Mouse (Mus musculus): ENCODE data around the gene Rab5if. TPM values are rescaled to one million over a fixed set of nuclear protein-coding genes. Genes with fewer than 3 reads are reported as not detected.
"Not testable (repeated sequence)": the region's sequence is repeated elsewhere in the genome, so short reads cannot be mapped to it uniquely, and the experiment has no call there.

Gene Rab5if
- polyA plus RNA-seq, 1 experiment from 2014 or later = 174 TPM

DNA sequence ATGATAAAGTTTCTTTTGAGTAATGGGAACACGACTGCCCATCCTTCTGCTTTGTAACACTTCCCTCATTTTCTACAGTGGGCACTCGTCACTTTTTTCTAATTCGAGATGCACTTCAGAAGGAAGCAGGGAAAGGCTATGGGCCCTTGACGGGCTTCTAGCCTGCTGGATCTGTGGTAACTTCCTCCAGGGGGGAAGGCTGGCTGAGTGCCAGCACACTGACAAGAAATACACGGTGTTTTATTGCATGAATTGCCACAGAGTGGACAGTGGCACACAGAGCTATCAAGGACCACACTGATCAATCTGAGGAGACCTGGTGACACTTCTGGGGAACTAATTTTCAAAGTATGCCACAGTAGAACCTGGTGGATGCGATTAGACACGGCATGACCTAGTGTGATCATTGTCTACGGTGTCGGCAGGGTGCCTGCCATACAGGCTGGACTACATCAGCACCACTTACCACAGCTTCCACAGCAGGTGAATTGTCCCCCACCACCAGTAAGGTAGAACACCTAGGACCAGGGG is 33.5 kb downstream of the Rab5if start:
- Histone ChIP-seq H3K36me3 (replicated peaks; ENCODE audit: control insufficient read depth, insufficient read depth) (no peaks in the 10 kb centered on the region), H3K4me2 (replicated peaks) (no peak overlapping the region), H3K4me3 (replicated peaks; ENCODE audit: low read length) (no peak overlapping the region), H3K4me1 (replicated peaks; ENCODE audit: control insufficient read depth, insufficient read depth, low read length) (peaks cover 8% of the 10 kb centered on the region), H3K9me3 (ENCODE audit: control insufficient read depth, low read length) (no peaks in the 10 kb centered on the region), H3K27ac (no peak overlapping the region), H3K9ac (no peak overlapping the region), H3K27me3 (ENCODE audit: control insufficient read depth, insufficient read depth, low read length) (no peaks in the 10 kb centered on the region)
- no peak for DNase-seq (ENCODE audit: low spot score)
- WGBS = 69% methylated on average over 9 of the region's 9 CpGs
- no peak for ATAC-seq (ENCODE audit: low FRiP score)

DNA sequence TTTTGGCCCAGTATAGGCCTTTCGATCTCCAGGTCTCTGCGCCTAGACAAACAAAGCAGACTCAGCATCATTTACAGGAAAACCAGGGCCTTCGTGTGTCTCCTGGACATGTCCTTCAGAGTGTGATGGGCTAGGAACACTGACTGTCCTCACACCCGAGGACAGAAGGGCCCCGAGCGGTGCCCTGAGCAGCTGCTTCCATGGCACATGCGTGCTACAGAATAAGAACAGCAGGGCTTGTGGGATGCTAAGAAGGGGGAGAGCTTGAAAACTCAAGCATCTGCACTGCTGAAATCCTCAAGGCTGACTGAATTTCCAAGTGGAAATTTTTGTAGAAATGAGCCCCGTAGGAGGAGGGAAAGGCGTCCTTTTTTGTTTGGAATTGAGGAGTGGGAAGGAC is 34.1 kb downstream of the Rab5if start:
- WGBS = 85% methylated on average over 9 of the region's 9 CpGs
- DNase-seq (ENCODE audit: low spot score) (no peak), ATAC-seq (ENCODE audit: low FRiP score) (no peak)
- H3K36me3 ChIP-seq (replicated peaks; ENCODE audit: control insufficient read depth, insufficient read depth) = no peaks in the 10 kb centered on the region
- H3K27me3 ChIP-seq (ENCODE audit: control insufficient read depth, insufficient read depth, low read length) = no peaks in the 10 kb centered on the region
- no peak overlapping the region for H3K4me2 ChIP-seq (replicated peaks)
- H3K4me3 ChIP-seq (replicated peaks; ENCODE audit: low read length) = no peak overlapping the region
- no peak overlapping the region for H3K27ac ChIP-seq
- peaks cover 5% of the 10 kb centered on the region for H3K4me1 ChIP-seq (replicated peaks; ENCODE audit: control insufficient read depth, insufficient read depth, low read length)
- H3K9ac ChIP-seq = no peak overlapping the region
- no peaks in the 10 kb centered on the region for H3K9me3 ChIP-seq (ENCODE audit: control insufficient read depth, low read length)

DNA sequence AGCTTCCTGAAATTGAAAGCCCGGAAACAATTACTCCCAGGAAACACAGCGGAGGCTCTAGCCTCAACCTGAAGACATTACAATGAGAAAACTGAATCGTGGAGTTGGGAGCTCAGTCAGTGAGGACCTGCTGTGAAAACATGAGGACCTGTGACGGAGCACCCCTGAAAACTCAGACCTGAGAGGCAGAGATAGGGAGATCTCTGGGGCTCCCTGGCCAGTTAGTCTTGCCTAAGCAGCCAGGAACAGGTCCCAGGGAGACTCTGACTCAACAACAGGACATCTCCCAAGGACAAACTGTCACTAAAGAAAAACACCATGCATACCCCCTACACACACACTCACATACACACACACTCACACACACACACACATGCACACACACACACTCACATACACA is 35.4 kb downstream of the Rab5if start:
- Histone ChIP-seq H3K4me2 (replicated peaks) (no peak overlapping the region), H3K27ac (no peak overlapping the region), H3K36me3 (replicated peaks; ENCODE audit: control insufficient read depth, insufficient read depth) (no peaks in the 10 kb centered on the region), H3K9me3 (ENCODE audit: control insufficient read depth, low read length) (no peaks in the 10 kb centered on the region), H3K4me1 (replicated peaks; ENCODE audit: control insufficient read depth, insufficient read depth, low read length) (no peaks in the 10 kb centered on the region), H3K27me3 (ENCODE audit: control insufficient read depth, insufficient read depth, low read length) (no peaks in the 10 kb centered on the region), H3K4me3 (replicated peaks; ENCODE audit: low read length) (no peak overlapping the region), H3K9ac (no peak overlapping the region)
- ATAC-seq (ENCODE audit: low FRiP score) (no peak), DNase-seq (ENCODE audit: low spot score) (no peak)
- WGBS = 62% methylated on average over 4 of the region's 4 CpGs

DNA sequence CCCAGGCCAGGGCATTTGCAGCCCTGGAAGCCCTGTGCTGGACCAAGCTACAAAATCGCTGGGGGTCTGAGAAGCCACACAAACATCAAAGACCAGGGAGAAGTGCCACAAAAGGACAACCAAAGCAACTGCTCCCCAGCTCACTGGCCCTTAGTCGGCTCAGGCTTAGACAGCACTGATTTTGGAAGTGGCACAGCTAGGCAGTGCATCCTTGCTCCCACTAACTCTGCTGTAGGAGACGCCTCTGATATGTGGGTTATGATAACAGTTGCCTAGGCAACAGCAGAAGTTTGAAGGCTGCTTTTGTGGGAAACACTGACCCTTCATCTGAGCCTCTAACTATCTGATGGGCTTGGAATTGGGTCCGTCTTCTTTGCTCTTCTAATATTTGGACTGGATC is 36.3 kb downstream of the Rab5if start:
- H3K36me3 ChIP-seq (replicated peaks; ENCODE audit: control insufficient read depth, insufficient read depth) = no peaks in the 10 kb centered on the region
- no peak overlapping the region for H3K9ac ChIP-seq
- H3K4me1 ChIP-seq (replicated peaks; ENCODE audit: control insufficient read depth, insufficient read depth, low read length) = no peaks in the 10 kb centered on the region
- H3K9me3 ChIP-seq (ENCODE audit: control insufficient read depth, low read length) = no peaks in the 10 kb centered on the region
- no peak overlapping the region for H3K4me2 ChIP-seq (replicated peaks)
- no peak overlapping the region for H3K4me3 ChIP-seq (replicated peaks; ENCODE audit: low read length)
- H3K27ac ChIP-seq = no peak overlapping the region
- ATAC-seq (ENCODE audit: low FRiP score) (no peak), DNase-seq (ENCODE audit: low spot score) (no peak)
- H3K27me3 ChIP-seq (ENCODE audit: control insufficient read depth, insufficient read depth, low read length) = no peaks in the 10 kb centered on the region
- 79% methylated on average over 4 of the region's 4 CpGs for WGBS

DNA sequence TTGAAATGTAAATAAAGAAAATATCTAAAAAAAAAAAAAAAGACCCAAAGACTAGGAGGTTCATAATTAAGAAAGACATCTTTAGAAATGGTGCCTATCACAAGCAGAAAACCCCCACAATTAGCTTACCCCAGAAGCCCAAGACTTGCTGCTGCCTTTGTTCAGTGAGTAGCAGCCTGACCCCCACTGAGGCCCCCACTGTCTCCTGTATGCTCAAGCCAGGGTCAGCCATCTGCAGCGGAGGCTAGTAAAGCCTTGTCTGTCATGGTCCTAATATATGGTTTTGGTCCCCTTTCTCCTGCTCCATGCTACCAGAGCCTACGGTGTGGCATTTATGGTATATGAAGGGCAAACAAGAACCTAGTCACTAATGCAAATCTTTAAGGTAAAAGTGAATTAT is 38.4 kb downstream of the Rab5if start:
- H3K4me3 ChIP-seq (replicated peaks; ENCODE audit: low read length) = no peak overlapping the region
- no peak overlapping the region for H3K27ac ChIP-seq
- no peak overlapping the region for H3K4me2 ChIP-seq (replicated peaks)
- DNase-seq (ENCODE audit: low spot score) = no peak
- no peaks in the 10 kb centered on the region for H3K9me3 ChIP-seq (ENCODE audit: control insufficient read depth, low read length)
- no peaks in the 10 kb centered on the region for H3K27me3 ChIP-seq (ENCODE audit: control insufficient read depth, insufficient read depth, low read length)
- no peak overlapping the region for H3K9ac ChIP-seq
- H3K4me1 ChIP-seq (replicated peaks; ENCODE audit: control insufficient read depth, insufficient read depth, low read length) = no peaks in the 10 kb centered on the region
- no peak for ATAC-seq (ENCODE audit: low FRiP score)
- H3K36me3 ChIP-seq (replicated peaks; ENCODE audit: control insufficient read depth, insufficient read depth) = no peaks in the 10 kb centered on the region
- WGBS = 73% methylated on average over 2 of the region's 2 CpGs

DNA sequence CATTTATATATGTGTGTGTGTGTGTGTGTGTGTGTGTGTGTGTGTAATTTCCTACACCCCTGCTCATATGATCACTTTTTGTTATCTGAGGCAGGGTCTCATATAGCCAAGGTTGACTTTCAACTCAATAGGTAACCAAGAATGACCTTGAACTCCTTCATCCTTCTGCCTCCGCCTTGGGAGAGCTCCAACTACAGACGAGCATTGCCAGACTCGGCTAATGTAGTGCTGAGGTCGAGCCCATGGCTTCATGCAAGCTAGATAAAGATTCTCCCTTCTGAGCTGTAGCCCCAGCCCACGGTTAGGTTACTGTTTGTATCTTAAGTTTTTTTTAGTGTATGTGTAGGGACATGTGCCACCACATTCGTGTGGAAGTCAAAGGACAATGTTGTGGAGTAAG is 39.0 kb downstream of the Rab5if start:
- H3K4me3 ChIP-seq (replicated peaks; ENCODE audit: low read length) = no peak overlapping the region
- DNase-seq (ENCODE audit: low spot score) (no peak), ATAC-seq (ENCODE audit: low FRiP score) (no peak)
- 80% methylated on average over 6 of the region's 6 CpGs for WGBS
- H3K27ac ChIP-seq = no peak overlapping the region
- no peaks in the 10 kb centered on the region for H3K9me3 ChIP-seq (ENCODE audit: control insufficient read depth, low read length)
- no peaks in the 10 kb centered on the region for H3K4me1 ChIP-seq (replicated peaks; ENCODE audit: control insufficient read depth, insufficient read depth, low read length)
- no peaks in the 10 kb centered on the region for H3K27me3 ChIP-seq (ENCODE audit: control insufficient read depth, insufficient read depth, low read length)
- H3K36me3 ChIP-seq (replicated peaks; ENCODE audit: control insufficient read depth, insufficient read depth) = no peaks in the 10 kb centered on the region
- no peak overlapping the region for H3K4me2 ChIP-seq (replicated peaks)
- H3K9ac ChIP-seq = no peak overlapping the region

DNA sequence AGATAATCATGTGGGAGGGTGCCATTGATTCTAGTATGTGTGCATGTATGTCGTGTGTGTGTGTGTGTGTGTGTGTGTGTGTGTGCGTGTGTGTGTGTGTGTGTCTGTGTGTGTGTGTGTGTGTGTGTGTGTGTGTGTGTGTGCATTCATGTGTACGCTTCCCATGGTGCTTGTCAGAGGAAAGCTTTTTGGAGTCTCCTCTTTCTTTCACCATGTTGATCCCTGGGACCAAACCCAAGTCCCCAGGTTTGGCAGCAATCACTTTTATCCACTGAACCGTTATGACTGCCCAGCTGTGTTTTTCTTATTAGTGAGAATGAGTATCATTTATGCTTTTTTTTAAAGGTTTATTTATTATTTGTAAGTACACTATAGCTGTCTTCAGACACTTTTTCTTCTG is 39.5 kb downstream of the Rab5if start:
- WGBS = 85% methylated on average over 3 of the region's 4 CpGs
- not testable (repeated sequence) for H3K9me3 ChIP-seq (ENCODE audit: control insufficient read depth, low read length); H3K4me1 ChIP-seq (replicated peaks; ENCODE audit: control insufficient read depth, insufficient read depth, low read length); H3K36me3 ChIP-seq (replicated peaks; ENCODE audit: control insufficient read depth, insufficient read depth); H3K4me3 ChIP-seq (replicated peaks; ENCODE audit: low read length); ATAC-seq (ENCODE audit: low FRiP score); H3K4me2 ChIP-seq (replicated peaks); H3K9ac ChIP-seq; DNase-seq (ENCODE audit: low spot score); H3K27me3 ChIP-seq (ENCODE audit: control insufficient read depth, insufficient read depth, low read length); H3K27ac ChIP-seq

DNA sequence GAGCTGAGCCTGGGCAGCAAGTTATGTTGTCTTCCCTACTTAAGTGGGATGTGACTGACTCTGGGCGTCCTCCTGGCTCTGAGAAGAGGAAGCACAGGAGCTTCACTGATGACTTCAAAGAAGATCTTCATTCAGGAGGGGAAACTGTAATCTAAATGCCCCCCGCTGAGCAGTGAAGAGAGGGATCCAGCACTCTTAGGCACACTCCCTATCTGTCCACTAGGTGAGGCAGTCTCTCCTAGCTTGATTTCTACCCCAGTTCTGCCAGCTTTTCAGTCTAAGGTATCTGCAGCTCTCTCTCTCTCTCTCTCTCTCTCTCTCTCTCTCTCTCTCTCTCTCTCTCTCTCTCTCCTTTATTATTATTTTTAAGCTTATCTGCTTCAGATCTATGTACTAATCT is 40.4 kb downstream of the Rab5if start:
- no peaks in the 10 kb centered on the region for H3K36me3 ChIP-seq (replicated peaks; ENCODE audit: control insufficient read depth, insufficient read depth)
- no peak overlapping the region for H3K4me3 ChIP-seq (replicated peaks; ENCODE audit: low read length)
- no peak for DNase-seq (ENCODE audit: low spot score)
- no peak overlapping the region for H3K9ac ChIP-seq
- no peaks in the 10 kb centered on the region for H3K27me3 ChIP-seq (ENCODE audit: control insufficient read depth, insufficient read depth, low read length)
- 29% methylated on average over 2 of the region's 2 CpGs for WGBS
- ATAC-seq (ENCODE audit: low FRiP score) = no peak
- H3K27ac ChIP-seq = no peak overlapping the region
- H3K4me1 ChIP-seq (replicated peaks; ENCODE audit: control insufficient read depth, insufficient read depth, low read length) = no peaks in the 10 kb centered on the region
- H3K4me2 ChIP-seq (replicated peaks) = no peak overlapping the region
- H3K9me3 ChIP-seq (ENCODE audit: control insufficient read depth, low read length) = no peaks in the 10 kb centered on the region

DNA sequence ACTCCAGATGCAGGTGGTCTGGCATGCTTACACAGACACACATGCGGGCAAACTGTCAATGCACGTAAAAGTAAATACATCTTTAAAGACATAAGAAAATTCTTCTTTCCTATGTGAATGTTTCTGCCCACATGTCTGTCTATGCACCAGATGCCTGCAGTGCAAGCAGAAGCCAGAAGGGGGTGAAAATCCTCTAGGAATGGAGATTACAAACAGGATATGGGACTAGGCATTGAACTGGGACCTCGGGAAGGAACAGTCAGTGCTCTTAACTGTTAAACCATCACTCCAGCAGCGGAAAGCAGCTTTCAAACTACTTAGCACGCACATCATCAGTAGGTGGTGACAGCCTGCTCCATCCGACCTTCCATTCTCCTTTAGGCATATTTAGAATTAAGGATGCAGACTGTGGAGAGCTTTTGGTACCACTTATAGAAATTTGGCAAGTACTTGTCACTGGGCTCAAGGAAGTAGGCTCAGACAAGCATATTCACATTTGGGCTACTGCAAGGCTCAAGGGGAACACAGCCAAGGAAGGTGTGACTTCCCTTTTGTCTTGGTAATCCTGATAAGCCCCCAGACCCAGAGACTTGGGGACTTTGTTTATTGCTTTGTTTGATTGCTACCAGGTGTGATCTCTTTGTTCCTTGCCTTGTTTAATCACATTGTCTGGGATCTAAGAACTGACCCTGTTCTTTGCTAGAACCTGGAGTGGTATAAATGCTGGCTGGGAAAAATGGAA is 42.2 kb downstream of the Rab5if start:
- WGBS = 28% methylated on average over 6 of the region's 6 CpGs
- Histone ChIP-seq H3K36me3 (replicated peaks; ENCODE audit: control insufficient read depth, insufficient read depth) (no peaks in the 10 kb centered on the region), H3K9ac (no peak overlapping the region), H3K27me3 (ENCODE audit: control insufficient read depth, insufficient read depth, low read length) (no peaks in the 10 kb centered on the region), H3K4me3 (replicated peaks; ENCODE audit: low read length) (no peak overlapping the region), H3K4me2 (replicated peaks) (no peak overlapping the region), H3K9me3 (ENCODE audit: control insufficient read depth, low read length) (no peaks in the 10 kb centered on the region), H3K27ac (no peak overlapping the region), H3K4me1 (replicated peaks; ENCODE audit: control insufficient read depth, insufficient read depth, low read length) (no peaks in the 10 kb centered on the region)
- peak; percentile 66 for DNase-seq (ENCODE audit: low spot score)
- ATAC-seq (ENCODE audit: low FRiP score) = no peak

DNA sequence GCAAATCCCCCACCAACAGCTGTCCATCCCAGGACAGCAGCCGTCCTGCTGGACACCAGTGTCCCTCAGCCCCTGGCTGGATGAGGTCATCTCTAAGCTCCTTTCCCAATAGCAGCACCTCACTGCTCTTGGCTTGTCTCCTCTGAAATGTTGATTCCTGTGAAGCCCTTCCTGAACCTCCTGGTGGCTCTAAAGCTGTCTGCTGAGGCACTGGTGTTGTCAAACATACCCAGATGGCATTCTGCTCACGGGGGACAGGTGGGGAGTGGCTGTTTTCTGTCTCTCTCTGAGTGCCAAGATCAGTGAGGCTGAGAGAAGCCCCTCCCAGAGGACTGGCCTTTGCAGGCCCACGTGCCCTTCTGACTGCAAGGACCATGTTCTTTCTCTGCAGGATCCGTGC is 43.0 kb downstream of the Rab5if start:
- 42% methylated on average over 4 of the region's 4 CpGs for WGBS
- not testable (repeated sequence) for H3K36me3 ChIP-seq (replicated peaks; ENCODE audit: control insufficient read depth, insufficient read depth); H3K9ac ChIP-seq; H3K27me3 ChIP-seq (ENCODE audit: control insufficient read depth, insufficient read depth, low read length); H3K4me3 ChIP-seq (replicated peaks; ENCODE audit: low read length); H3K4me1 ChIP-seq (replicated peaks; ENCODE audit: control insufficient read depth, insufficient read depth, low read length); DNase-seq (ENCODE audit: low spot score); ATAC-seq (ENCODE audit: low FRiP score); H3K9me3 ChIP-seq (ENCODE audit: control insufficient read depth, low read length); H3K27ac ChIP-seq; H3K4me2 ChIP-seq (replicated peaks)

All from hindbrain, embryonic 14.5 days (tissue).